22 mouse cellular contexts compared by ENCODE assay signal in the genomic region with DNA sequence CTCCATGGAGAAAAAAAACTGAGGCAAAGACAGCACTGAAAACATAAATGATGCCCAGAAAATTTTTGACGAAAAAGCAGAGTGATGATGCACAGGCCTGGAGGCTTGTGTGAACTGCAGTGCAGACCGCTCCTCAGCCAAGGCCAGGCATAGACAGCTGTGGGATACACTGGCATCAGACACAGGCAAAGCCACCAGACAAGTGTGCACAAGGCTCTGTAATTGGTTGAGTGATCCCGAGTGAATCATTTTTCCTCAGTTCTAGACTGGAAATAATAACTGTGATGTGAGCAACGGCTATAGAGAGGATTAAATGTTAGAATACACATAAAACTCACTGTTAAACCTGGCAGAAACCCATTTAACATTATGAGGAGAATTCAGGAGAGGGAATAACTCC.
DNase-seq lines count a peak whose midpoint lies in the region; ATAC-seq and TF ChIP-seq lines count a peak whose summit lies in the region.
"Had no signal": no experiment of that assay in that cellular context is flagged by ENCODE, and none has a peak within 500 bp of the region (broad histone marks: within the 10 kb centered on the region; RNA-seq: fewer than 3 reads in every experiment).

No protein-coding gene starts in this region.

- peak; percentile 38; the same call in 1 of the 2 replicates for ATAC-seq in frontal cortex, adult (ENCODE audit: low TSS enrichment)
- peak; percentile 51 for ATAC-seq in Patski
- peak; percentile 64; the same call in 1 of the 2 replicates for ATAC-seq in limb, embryonic 13.5 days (ENCODE audit: low FRiP score, low read depth)
- peak; percentile 60 for ATAC-seq in neural tube, embryonic 14.5 days (ENCODE audit: low read depth)
- ATAC-seq: CD4-positive, CD25-positive, alpha-beta regulatory T cell, adult 4 months; inflammation-experienced regulatory T-cells, adult 6 months had no signal

- H3K4me2 ChIP-seq in limb, embryonic 13.5 days (replicated peaks): no peak overlapping the region
- H3K4me2 ChIP-seq in neural tube, embryonic 14.5 days (ENCODE audit: low read depth, low read length): no peak overlapping the region
- H3K4me2 ChIP-seq: embryonic facial prominence, embryonic 15.5 days; forebrain, embryonic 12.5 days; heart, embryonic 12.5 days; hindbrain, embryonic 15.5 days had no signal

- no peak for TF ChIP-seq CTCF in Patski (IDR thresholded peaks at IDR 0.05)

- no peak for DNase-seq in frontal cortex, adult 2 months (ENCODE audit: extremely low spot score in 1 of 2, low spot score in 1 of 2)
- DNase-seq in Patski (ENCODE audit: low read depth, low spot score): no peak
- no peak for DNase-seq in cerebellum, adult 9-10 months
- no peak for DNase-seq in B cell, adult 2 months
- DNase-seq: adrenal gland, postnatal 10 days; cerebellum, adult 11 months; cerebellum, adult 9-11 months; cerebellum, postnatal 36 days; gastrocnemius, postnatal 14 days; kidney, adult 11 months had no signal

- H3K4me3 ChIP-seq in limb, embryonic 13.5 days: no peak overlapping the region
- no peak overlapping the region for H3K4me3 ChIP-seq in neural tube, embryonic 14.5 days (ENCODE audit: low read depth, low read length)
- H3K4me3 ChIP-seq: embryonic facial prominence, embryonic 15.5 days; erythroblast, embryonic 14.5 days; forebrain, embryonic 12.5 days; heart, embryonic 12.5 days; hindbrain, embryonic 10.5 days; hindbrain, embryonic 15.5 days had no signal

- no peak overlapping the region for H3K9ac ChIP-seq in limb, embryonic 13.5 days
- H3K9ac ChIP-seq in neural tube, embryonic 14.5 days (replicated peaks; ENCODE audit: low read depth, low read length): no peak overlapping the region
- H3K9ac ChIP-seq: embryonic facial prominence, embryonic 15.5 days; forebrain, embryonic 12.5 days; heart, embryonic 12.5 days; hindbrain, embryonic 15.5 days had no signal

- peaks cover 9% of the 10 kb centered on the region; the same call in 1 of the 2 replicates for H3K4me1 ChIP-seq in limb, embryonic 13.5 days
- no peaks in the 10 kb centered on the region for H3K4me1 ChIP-seq in neural tube, embryonic 14.5 days (ENCODE audit: control insufficient read depth, insufficient read depth, low read length)
- H3K4me1 ChIP-seq: embryonic facial prominence, embryonic 15.5 days; forebrain, embryonic 12.5 days; heart, embryonic 12.5 days; hindbrain, embryonic 15.5 days had no signal

- 42% methylated on average over 4 of the region's 4 CpGs for WGBS in limb, embryonic 13.5 days
- 73% methylated on average over 4 of the region's 4 CpGs for WGBS in neural tube, embryonic 14.5 days

- H3K36me3 ChIP-seq in limb, embryonic 13.5 days: no peaks in the 10 kb centered on the region
- no peaks in the 10 kb centered on the region for H3K36me3 ChIP-seq in neural tube, embryonic 14.5 days (ENCODE audit: control insufficient read depth, insufficient read depth, low read length)
- H3K36me3 ChIP-seq: embryonic facial prominence, embryonic 15.5 days; forebrain, embryonic 12.5 days; hindbrain, embryonic 10.5 days; hindbrain, embryonic 15.5 days had no signal

- CTCF ChIA-PET in Patski (lab: Charles Lee): no interaction called here

- POLR2A ChIA-PET in Patski (lab: Charles Lee): no interaction called here

- H3K9me3 ChIP-seq in limb, embryonic 13.5 days: no peaks in the 10 kb centered on the region
- H3K9me3 ChIP-seq in neural tube, embryonic 14.5 days (ENCODE audit: control insufficient read depth, low read length): no peaks in the 10 kb centered on the region
- H3K9me3 ChIP-seq: embryonic facial prominence, embryonic 15.5 days; forebrain, embryonic 12.5 days; G1E; heart, embryonic 12.5 days; hindbrain, embryonic 10.5 days; hindbrain, embryonic 15.5 days had no signal

- H3K27ac ChIP-seq in limb, embryonic 13.5 days: no peak overlapping the region
- no peak overlapping the region for H3K27ac ChIP-seq in neural tube, embryonic 14.5 days (ENCODE audit: low read depth, low read length)
- H3K27ac ChIP-seq: embryonic facial prominence, embryonic 15.5 days; forebrain, embryonic 12.5 days; hindbrain, embryonic 10.5 days; hindbrain, embryonic 15.5 days had no signal

- in situ Hi-C loops in Patski (cut with MboI; ENCODE audit: low pct_unique_long_range_greater_than_20kb): no loop called here

- no peaks in the 10 kb centered on the region for H3K27me3 ChIP-seq in Patski
- no peaks in the 10 kb centered on the region for H3K27me3 ChIP-seq in limb, embryonic 13.5 days
- H3K27me3 ChIP-seq in neural tube, embryonic 14.5 days (ENCODE audit: control insufficient read depth, insufficient read depth, low read length): no peaks in the 10 kb centered on the region
- H3K27me3 ChIP-seq: embryonic facial prominence, embryonic 15.5 days; forebrain, embryonic 12.5 days; heart, embryonic 12.5 days; hindbrain, embryonic 15.5 days had no signal
